Mouse (Mus musculus) skeletal muscle tissue, adult 2 months (tissue): Measurements from ENCODE around the gene Ccr1l1.
"Not testable (repeated sequence)": the region's sequence is repeated elsewhere in the genome, so short reads cannot be mapped to it uniquely, and the experiment has no call there.

Experiments used
- DNase-seq: peaks from one replicate; pipeline ENCODE4 v3.0.0-alpha.2; 2012; ENCODE audit warnings: low read depth, low spot score

The Ccr1l1 gene

GRCm38 (mm10) chr9:123978308-123978707 lies at the start of gene Ccr1l1:
Ccr1l1 (minus strand) TSS chr9:123978408.
- DNase-seq = no peak

GRCm38 (mm10) chr9:124021672-124022071 lies 43.5 kb upstream of the Ccr1l1 start, which contains the start of gene Ccr3:
Ccr3 (plus strand) TSS chr9:124021972.
- DNase-seq = no peak

GRCm38 (mm10) chr9:124019887-124020286 lies 41.7 kb upstream of the Ccr1l1 start:
- peak; percentile 34 for DNase-seq

GRCm38 (mm10) chr9:124016048-124016447 lies 37.8 kb upstream of the Ccr1l1 start:
- DNase-seq = no peak

- DNase-seq = no peak
These were observed 36.9 kb upstream of the Ccr1l1 start for GRCm38 (mm10) chr9:124014985-124015652.

GRCm38 (mm10) chr9:124013270-124013669 lies 35.1 kb upstream of the Ccr1l1 start:
- DNase-seq = no peak

- no peak for DNase-seq
These were observed 34.5 kb upstream of the Ccr1l1 start for GRCm38 (mm10) chr9:124012691-124013090.

GRCm38 (mm10) chr9:123999784-124000183 lies 21.6 kb upstream of the Ccr1l1 start:
- DNase-seq = no peak

- no peak for DNase-seq
These were observed 19.5 kb upstream of the Ccr1l1 start for GRCm38 (mm10) chr9:123997719-123998118.

- DNase-seq = no peak
These were observed 13.2 kb upstream of the Ccr1l1 start for GRCm38 (mm10) chr9:123991312-123991906.

- no peak for DNase-seq
These were observed 11.5 kb upstream of the Ccr1l1 start for GRCm38 (mm10) chr9:123989671-123990070.

- no peak for DNase-seq
These were observed 8.0 kb upstream of the Ccr1l1 start for GRCm38 (mm10) chr9:123986217-123986616.

GRCm38 (mm10) chr9:123984943-123985342 lies 6.7 kb upstream of the Ccr1l1 start:
- no peak for DNase-seq

- DNase-seq = no peak
These were observed 4.5 kb upstream of the Ccr1l1 start for GRCm38 (mm10) chr9:123982720-123983119.

- DNase-seq = no peak
These were observed 3.7 kb upstream of the Ccr1l1 start for GRCm38 (mm10) chr9:123981909-123982308.

- DNase-seq = not testable (repeated sequence)
These were observed 2.8 kb upstream of the Ccr1l1 start for GRCm38 (mm10) chr9:123980858-123981475.

- DNase-seq = no peak
These were observed 1.1 kb downstream of the Ccr1l1 start for GRCm38 (mm10) chr9:123976876-123977663.

GRCm38 (mm10) chr9:123975630-123976029 lies 2.6 kb downstream of the Ccr1l1 start:
- no peak for DNase-seq

- DNase-seq = no peak
These were observed 9.8 kb downstream of the Ccr1l1 start, which contains the start of gene Ccr1 for GRCm38 (mm10) chr9:123968290-123968912. Ccr1 (minus strand) TSS chr9:123968692.

GRCm38 (mm10) chr9:123966858-123967495 lies 11.2 kb downstream of the Ccr1l1 start:
- not testable (repeated sequence) for DNase-seq

- no peak for DNase-seq
These were observed 13.4 kb downstream of the Ccr1l1 start for GRCm38 (mm10) chr9:123964776-123965175.
